Mouse (Mus musculus) thymus, postnatal 0 days (tissue): ENCODE measurements around the gene Dnmbp. TPM values are rescaled to one million over a fixed set of nuclear protein-coding genes. Genes with fewer than 3 reads are reported as not detected.

Experiments
- DNase-seq: peaks from one replicate; pipeline ENCODE4 v3.0.0-alpha.2; 2015; ENCODE audit warnings: low spot score
- polyA plus RNA-seq: library from polyadenylated mRNA; unstranded; fragments of >200 nt; fragmentation: Nextera tagmentation; extraction: Ambion mirVana; gene quantifications from 2 replicates; pipeline ENCODE4 v1.2.1, GENCODE M21; 2015

Dnmbp gene
- polyA plus RNA-seq, 1 experiment from 2014 or later: 7.0 TPM

- no peak for DNase-seq
Measured at GRCm38 (mm10) chr19:43809331-43809730, 130.7 kb downstream of the Dnmbp start.

- DNase-seq: no peak
Measured at GRCm38 (mm10) chr19:43803866-43804265, 136.1 kb downstream of the Dnmbp start.

- no peak for DNase-seq
Measured at GRCm38 (mm10) chr19:43801427-43802051, 138.5 kb downstream of the Dnmbp start.

- DNase-seq: no peak
Measured at GRCm38 (mm10) chr19:43797216-43797615, 142.8 kb downstream of the Dnmbp start.

Other genes starting within 250 kb of the Dnmbp start
- 25.4 and 26.5 TPM in 2 replicates for gene Cutc, start 187.2 kb downstream of the Dnmbp start, polyA plus RNA-seq
- gene Cox15, start 187.2 kb downstream of the Dnmbp start, polyA plus RNA-seq: 8.7 and 9.8 TPM in 2 replicates
- not detected in 2 replicates for gene Abcc2, start 158.0 kb downstream of the Dnmbp start, polyA plus RNA-seq
- gene Cpn1, start 46.4 kb upstream of the Dnmbp start, polyA plus RNA-seq: 0.23 and 0.39 TPM in 2 replicates
- 0.07 TPM in 1 of 2 replicates, not detected in the other for gene Cyp2c23, start 89.0 kb upstream of the Dnmbp start, polyA plus RNA-seq
- 14.0 and 15.0 TPM in 2 replicates for gene Erlin1, start 129.6 kb upstream of the Dnmbp start, polyA plus RNA-seq
- 35.4 and 42.2 TPM in 2 replicates for gene Chuk, start 167.3 kb upstream of the Dnmbp start, polyA plus RNA-seq
- gene Cwf19l1, start 195.7 kb upstream of the Dnmbp start, polyA plus RNA-seq: 37.6 and 38.8 TPM in 2 replicates
- 121 and 128 TPM in 2 replicates for gene Bloc1s2, start 206.3 kb upstream of the Dnmbp start, polyA plus RNA-seq